Mouse (Mus musculus) CH12.LX (cell line): ENCODE measurements around the gene Gatm. TPM values are rescaled to one million over a fixed set of nuclear protein-coding genes. Genes with fewer than 3 reads are reported as not detected.

Experiments
- DNase-seq: peaks from one replicate; pipeline ENCODE4 v3.0.0-alpha.2; 2013; ENCODE audit errors: extremely low read depth
- H3K27ac ChIP-seq: 2 replicates; pipeline ENCODE4 v1.5.1; 2012; ENCODE audit warnings: low read depth, mild to moderate bottlenecking, control low read depth, moderate library complexity; ENCODE audit not compliant: insufficient read depth
- H3K27me3 ChIP-seq: replicated peaks from 2 replicates; pipeline ENCODE3; 2012; ENCODE audit warnings: inconsistent platforms
- H3K36me3 ChIP-seq, 2 experiments: replicated peaks in 1 of 2; 2 replicates each; pipeline versions ENCODE3 to v1.6.1; 2012; ENCODE audit warnings: inconsistent platforms in 1 of 2, low read length in 1 of 2, mild to moderate bottlenecking in 1 of 2, mixed read lengths in 1 of 2, moderate library complexity in 1 of 2; ENCODE audit not compliant: control insufficient read depth in 1 of 2, insufficient read depth in 1 of 2
- H3K4me1 ChIP-seq, 2 experiments: 2 replicates each; pipeline ENCODE4 v1.6.1; 2012; ENCODE audit warnings: inconsistent platforms in 1 of 2, moderate library complexity in 1 of 2; ENCODE audit not compliant: insufficient read depth in 2 of 2, control insufficient read depth in 1 of 2
- H3K4me2 ChIP-seq: 2 replicates; pipeline ENCODE4 v1.6.1; 2012; ENCODE audit warnings: low read depth, mild to moderate bottlenecking, control low read depth; ENCODE audit not compliant: poor library complexity, insufficient read depth, severe bottlenecking
- H3K4me3 ChIP-seq, 3 experiments: fragments of 150-350 bp in 1 of 3; sonication (generic) in 1 of 3; replicated peaks in 1 of 3; 2 replicates each; pipeline versions ENCODE3 to v1.5.1; 2011 to 2012; ENCODE audit warnings: low read depth in 2 of 3, low read length in 2 of 3, mild to moderate bottlenecking in 2 of 3, moderate library complexity in 2 of 3, control low read depth in 1 of 3, improper control_type of control experiment in 1 of 3, inconsistent platforms in 1 of 3, mixed read lengths in 1 of 3; ENCODE audit not compliant: poor library complexity in 1 of 3
- H3K79me2 ChIP-seq: replicated peaks from 2 replicates; pipeline ENCODE4 v1.6.1; 2012; ENCODE audit warnings: mild to moderate bottlenecking, moderate library complexity; ENCODE audit not compliant: control insufficient read depth, poor library complexity, insufficient read depth, severe bottlenecking; ENCODE audit errors: extremely low read depth
- H3K9ac ChIP-seq: 2 replicates; pipeline ENCODE4 v1.6.1; 2012; ENCODE audit warnings: low read depth, mild to moderate bottlenecking, control low read depth, moderate library complexity; ENCODE audit not compliant: insufficient read depth
- H3K9me3 ChIP-seq: replicated peaks from 2 replicates; pipeline ENCODE3; 2012; ENCODE audit warnings: low read length, inconsistent platforms, mixed read lengths
- CHD1 ChIP-seq: IDR thresholded peaks from 2 replicates; pipeline ENCODE4 v1.6.1; 2012; ENCODE audit warnings: low read depth, low read length, improper control_type of control experiment, inconsistent platforms
- E2F4 ChIP-seq: IDR thresholded peaks from 2 replicates; pipeline ENCODE4 v1.6.1; 2011; ENCODE audit warnings: low read depth, low read length, improper control_type of control experiment; ENCODE audit not compliant: insufficient replicate concordance
- ETS1 ChIP-seq: conservative IDR thresholded peaks from 2 replicates; pipeline ENCODE4 v1.6.1; 2012; ENCODE audit warnings: low read depth, mild to moderate bottlenecking, inconsistent platforms, low read length, improper control_type of control experiment, moderate library complexity
- GABPA ChIP-seq: IDR thresholded peaks from 2 replicates; pipeline ENCODE4 v1.6.1; 2012; ENCODE audit warnings: low read depth, low read length, improper control_type of control experiment, inconsistent platforms; ENCODE audit not compliant: insufficient replicate concordance
- JUND ChIP-seq: conservative IDR thresholded peaks from 2 replicates; pipeline ENCODE4 v1.6.1; 2011; ENCODE audit warnings: low read depth, low read length, improper control_type of control experiment
- MAX ChIP-seq: IDR thresholded peaks from 2 replicates; pipeline ENCODE4 v1.6.1; 2011; ENCODE audit warnings: low read length, improper control_type of control experiment
- MAZ ChIP-seq: IDR thresholded peaks from 2 replicates; pipeline ENCODE4 v1.6.1; 2012; ENCODE audit warnings: low read depth, mild to moderate bottlenecking, inconsistent platforms, low read length, improper control_type of control experiment, moderate library complexity
- MEF2A ChIP-seq: IDR thresholded peaks from 2 replicates; pipeline ENCODE4 v1.6.1; 2014; ENCODE audit warnings: low read depth, mild to moderate bottlenecking, inconsistent platforms, low read length, improper control_type of control experiment, borderline replicate concordance
- NELFE ChIP-seq: IDR thresholded peaks from 2 replicates; pipeline ENCODE4 v1.6.1; 2011; ENCODE audit warnings: low read depth, low read length, improper control_type of control experiment
- PAX5 ChIP-seq: IDR thresholded peaks from 2 replicates; pipeline ENCODE4 v1.6.1; 2012; ENCODE audit warnings: low read length, inconsistent platforms, mixed read lengths
- POLR2AphosphoS2 ChIP-seq: IDR thresholded peaks from 2 replicates; pipeline ENCODE4 v1.6.1; 2011; ENCODE audit warnings: low read depth, low read length, improper control_type of control experiment
- RCOR1 ChIP-seq: conservative IDR thresholded peaks from 2 replicates; pipeline ENCODE4 v1.6.1; 2012; ENCODE audit warnings: low read depth, mild to moderate bottlenecking, inconsistent platforms, low read length, improper control_type of control experiment
- TBP ChIP-seq: conservative IDR thresholded peaks from 2 replicates; pipeline ENCODE4 v1.6.1; 2011; ENCODE audit warnings: low read depth, low read length, improper control_type of control experiment
- ZC3H11A ChIP-seq: IDR thresholded peaks from 2 replicates; pipeline ENCODE4 v1.6.1; 2012; ENCODE audit warnings: low read depth, mild to moderate bottlenecking, inconsistent platforms, low read length, improper control_type of control experiment
- ZKSCAN1 ChIP-seq: IDR thresholded peaks from 2 replicates; pipeline ENCODE4 v1.6.1; 2012; ENCODE audit warnings: low read depth, inconsistent platforms, low read length, improper control_type of control experiment, borderline replicate concordance
- dilution Hi-C: fragments of 300-500 bp; cut with MboI; formaldehyde crosslinking; loops from 2 replicates; pipeline ENCODE4 v1.14.3; 2020; ENCODE audit warnings: low sequenced_read_pairs; ENCODE audit not compliant: extremely low pct_unique_long_range_greater_than_20kb, extremely low pct_ligation_motif_present
- in situ Hi-C: fragments of 300-500 bp; cut with MboI; formaldehyde crosslinking; loops from 3 replicates; pipeline ENCODE4 v1.14.3; 2019; ENCODE audit warnings: low sequenced_read_pairs, low pct_ligation_motif_present, low pct_unique_long_range_greater_than_20kb, mixed read lengths
- polyA plus RNA-seq: library from polyadenylated mRNA; unstranded; fragments of >175 nt; gene quantifications from 2 replicates; pipeline ENCODE4 v1.2.1, GENCODE M21; 2012; ENCODE audit warnings: low read depth; ENCODE audit not compliant: insufficient read length
- total RNA-seq, 2 experiments: library from RNA; depleted of rRNA; stranded (reverse); fragments of 300-350 nt in 1 of 2; fragments of >200 nt in 1 of 2; gene quantifications; 2 replicates each; pipeline ENCODE4 v1.2.3; 2012 to 2014

The Gatm gene
- total and polyA plus RNA-seq, 3 experiments, result 13.0 to 46.0 (median 23.3) TPM

DNA sequence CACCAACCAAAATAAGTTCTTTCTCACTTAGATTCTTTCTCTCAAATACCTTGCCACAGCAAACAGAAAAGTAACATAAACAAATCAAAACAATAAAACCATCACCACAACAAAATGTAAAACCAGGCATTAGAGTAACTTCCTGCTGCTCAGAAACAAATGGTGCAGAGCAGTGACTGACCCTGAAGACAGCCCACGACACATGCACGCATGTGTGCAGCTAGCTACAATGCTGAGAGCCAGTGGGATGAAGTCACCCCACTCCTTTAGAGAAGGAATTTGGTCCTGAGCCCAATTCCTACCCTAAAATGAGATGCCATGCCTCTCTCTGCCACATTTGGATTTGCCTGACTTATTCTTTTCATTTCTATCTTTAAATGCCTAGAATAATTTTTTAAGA is 9.7 kb downstream of the Gatm start:
- Histone ChIP-seq H3K4me3 (no peak overlapping the region), H3K36me3 (peaks cover 14 to 17% of the 10 kb centered on the region in 2 experiments), H3K79me2 (no peaks in the 10 kb centered on the region), H3K9ac (no peak overlapping the region), H3K27me3 (no peaks in the 10 kb centered on the region), H3K27ac (no peak overlapping the region), H3K9me3 (no peaks in the 10 kb centered on the region), H3K4me2 (no peak overlapping the region), H3K4me1 (no peaks in the 10 kb centered on the region)
- no peak for DNase-seq
- in situ Hi-C loops (loop anchor here (25.0 kb wide), 1 partner anchor 214 kb away; no protein-coding TSS in a partner anchor), dilution Hi-C loops (no loop called here)
- TF ChIP-seq POLR2AphosphoS2, result no peak
- no peak for TF ChIP-seq ZC3H11A
- TF ChIP-seq RCOR1, result no peak
- TF ChIP-seq MAX, result no peak
- no peak for TF ChIP-seq MEF2A
- TF ChIP-seq NELFE, result no peak
- no peak for TF ChIP-seq GABPA
- TF ChIP-seq MAZ, result no peak
- no peak for TF ChIP-seq ETS1
- TF ChIP-seq ZKSCAN1, result no peak
- TF ChIP-seq TBP, result no peak
- TF ChIP-seq JUND, result no peak
- TF ChIP-seq PAX5, result no peak
- TF ChIP-seq CHD1, result no peak

DNA sequence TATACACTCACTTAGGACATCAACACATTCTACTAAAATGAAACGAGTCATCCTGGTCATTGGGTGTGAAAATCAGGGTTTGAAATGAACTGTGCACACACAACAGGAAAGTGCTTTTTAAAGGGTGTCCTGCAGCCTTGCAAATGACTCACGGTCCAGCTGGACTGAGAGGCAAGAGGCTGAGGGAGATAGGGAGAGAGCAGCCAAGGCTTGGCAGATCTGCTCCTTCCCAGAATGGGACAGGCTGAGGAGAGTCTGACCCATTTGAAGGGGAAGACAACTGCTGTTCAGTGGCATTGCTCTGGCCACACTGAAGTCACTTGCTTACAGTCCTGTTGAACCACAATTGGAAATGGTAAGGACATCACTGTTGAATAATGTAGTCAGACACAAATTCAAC is 11.4 kb downstream of the Gatm start:
- TF ChIP-seq E2F4, result no peak
- no peak for TF ChIP-seq TBP
- TF ChIP-seq NELFE, result no peak
- TF ChIP-seq, all 38 proteins: peak for 0
- H3K9me3 ChIP-seq, result no peaks in the 10 kb centered on the region
- dilution Hi-C loops, result no loop called here
- H3K27me3 ChIP-seq, result no peaks in the 10 kb centered on the region
- no peak for DNase-seq
- peaks cover 14 to 19% of the 10 kb centered on the region in 2 experiments for H3K36me3 ChIP-seq
- H3K4me3 ChIP-seq, result no peak overlapping the region
- in situ Hi-C loops, result loop anchor here (25.0 kb wide), 1 partner anchor 212 kb away; no protein-coding TSS in a partner anchor
- H3K4me2 ChIP-seq, result no peak overlapping the region
- H3K9ac ChIP-seq, result no peak overlapping the region
- no peaks in the 10 kb centered on the region for H3K79me2 ChIP-seq
- H3K4me1 ChIP-seq, result no peaks in the 10 kb centered on the region
- no peak overlapping the region for H3K27ac ChIP-seq
